Mouse (Mus musculus): ENCODE data around the gene Gpr39. TPM values are rescaled to one million over a fixed set of nuclear protein-coding genes. Genes with fewer than 3 reads are reported as not detected.

Gene Gpr39
- total and polyA plus RNA-seq, 2 experiments from 2014 or later: 0.38 TPM; not detected in 1

DNA sequence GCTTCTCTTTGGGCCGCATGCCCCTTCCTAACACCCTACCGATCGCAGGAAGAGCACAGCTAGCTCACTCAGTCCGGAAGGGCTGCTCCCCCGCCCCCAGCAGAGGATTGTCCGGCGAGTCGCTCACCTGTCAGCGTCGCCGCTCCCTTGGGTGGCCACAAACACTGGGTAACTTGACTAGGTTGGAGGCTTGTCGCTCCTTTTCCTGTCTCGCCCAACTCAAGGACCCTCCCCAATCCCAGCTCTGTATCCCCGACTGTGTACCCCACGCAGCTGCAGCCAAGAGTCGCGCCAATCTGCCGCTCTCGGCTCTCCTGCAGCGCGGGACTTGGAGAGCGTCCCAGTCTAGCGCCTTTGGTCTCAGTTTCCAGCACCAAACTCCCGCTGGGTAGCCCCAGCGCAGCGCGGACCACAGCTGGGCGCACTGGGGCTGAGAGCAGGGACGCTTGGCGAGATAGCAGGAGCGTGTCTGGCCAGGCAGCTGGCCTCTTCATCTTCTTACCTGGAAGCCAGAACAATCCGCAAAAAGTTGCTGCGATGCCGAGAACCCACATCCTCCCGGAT, 234.6 kb downstream of the Gpr39 start:
- Histone ChIP-seq H3K4me2 (ENCODE audit: low read depth) (peak overlapping the region; percentile 99), H3K9me3 (ENCODE audit: low read length) (no peaks in the 10 kb centered on the region), H3K36me3 (ENCODE audit: insufficient read depth) (no peaks in the 10 kb centered on the region), H3K9ac (peak overlapping the region; percentile 56), H3K27ac (ENCODE audit: low read depth, low read length) (peak overlapping the region; percentile 50; the same call in 1 of the 2 replicates), H3K4me1 (ENCODE audit: insufficient read depth) (peaks cover 17% of the 10 kb centered on the region), H3K4me3 (ENCODE audit: low read depth, low read length) (peak overlapping the region; percentile 53), H3K27me3 (ENCODE audit: insufficient read depth, low read length) (no peaks in the 10 kb centered on the region)
- ATAC-seq (peak; percentile 73), DNase-seq (peak; percentile 78)
- TF ChIP-seq CTCF (IDR thresholded peaks at IDR 0.05; ENCODE audit: low read depth): no peak
- WGBS: under 1% methylated on average over 35 of the region's 35 CpGs

- Histone ChIP-seq H3K27ac (ENCODE audit: low read depth, low read length) (peak overlapping the region; percentile 50; the same call in 1 of the 2 replicates), H3K4me2 (ENCODE audit: low read depth) (peak overlapping the region; percentile 99), H3K36me3 (ENCODE audit: insufficient read depth) (no peaks in the 10 kb centered on the region), H3K27me3 (ENCODE audit: insufficient read depth, low read length) (no peaks in the 10 kb centered on the region), H3K9ac (peak overlapping the region; percentile 56), H3K4me3 (ENCODE audit: low read depth, low read length) (peak overlapping the region; percentile 53), H3K4me1 (ENCODE audit: insufficient read depth) (peaks cover 17% of the 10 kb centered on the region), H3K9me3 (ENCODE audit: low read length) (no peaks in the 10 kb centered on the region)
- no peak for TF ChIP-seq CTCF (IDR thresholded peaks at IDR 0.05; ENCODE audit: low read depth)
- DNase-seq (peak; percentile 55), ATAC-seq (peak; percentile 73)
- 1% methylated on average over 43 of the region's 43 CpGs for WGBS
These were observed 235.2 kb downstream of the Gpr39 start for GRCm38 (mm10) chr1:125911901-125912445.

DNA sequence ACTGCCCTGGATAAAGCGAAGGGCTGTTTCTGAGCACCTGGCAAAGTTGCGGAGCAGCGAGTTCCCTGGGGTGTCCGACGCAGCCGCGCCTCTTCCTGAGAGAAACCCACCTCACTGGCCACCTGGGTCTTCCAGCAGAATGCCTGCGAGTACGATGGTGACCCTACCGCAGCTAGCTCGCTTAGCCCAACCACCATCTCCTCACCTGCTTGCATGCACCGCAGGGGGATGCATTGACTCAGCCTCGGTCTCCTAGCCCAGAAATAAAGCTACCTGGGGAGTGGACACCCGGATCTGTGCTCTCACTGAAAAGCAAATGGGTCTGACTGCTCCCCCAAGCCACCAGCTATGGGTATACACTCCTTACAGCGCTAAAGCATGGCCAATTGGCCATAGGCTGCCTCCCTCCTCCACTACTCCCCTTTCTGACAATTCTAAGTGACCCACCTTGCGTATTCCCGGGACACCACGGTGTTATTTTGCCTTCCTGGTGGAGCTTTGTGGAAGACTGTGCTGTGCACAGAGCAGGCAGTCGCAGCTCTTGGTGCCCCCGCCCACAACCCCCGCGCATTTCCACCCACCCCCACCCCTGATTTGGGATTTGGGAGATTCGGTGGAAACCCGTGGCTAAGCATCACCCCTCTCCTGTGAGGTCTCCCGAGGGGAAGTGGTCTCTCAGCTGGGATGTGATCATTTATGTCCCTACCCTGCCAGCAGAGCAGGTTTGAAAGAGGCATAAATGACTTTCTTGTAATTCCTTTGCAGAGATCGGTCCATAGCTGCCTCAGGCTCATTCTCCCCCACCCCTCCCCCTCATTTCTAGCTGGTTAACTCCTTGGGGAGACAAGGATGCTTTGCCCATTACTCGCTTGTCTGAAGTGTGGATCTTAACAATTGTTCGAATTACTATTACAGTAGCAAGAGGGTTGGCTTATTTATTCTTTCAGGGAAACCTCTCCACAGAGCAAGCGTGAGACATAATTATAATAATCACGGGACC, 236.1 kb downstream of the Gpr39 start, which contains the start of gene Lypd1:
Lypd1 (minus strand) TSS at position 501 of the 1,000 bp plus-strand sequence.
- Histone ChIP-seq H3K9ac (peak within 1 kb of the TSS; percentile 56), H3K4me2 (ENCODE audit: low read depth) (peak within 1 kb of the TSS; percentile 99), H3K4me3 (ENCODE audit: low read depth, low read length) (peak within 1 kb of the TSS; percentile 53), H3K27me3 (ENCODE audit: insufficient read depth, low read length) (no peaks in the 10 kb centered on the region), H3K4me1 (ENCODE audit: insufficient read depth) (peaks cover 17% of the 10 kb centered on the region), H3K9me3 (ENCODE audit: low read length) (no peaks in the 10 kb centered on the region), H3K27ac (ENCODE audit: low read depth, low read length) (peak within 1 kb of the TSS; percentile 50), H3K36me3 (ENCODE audit: insufficient read depth) (no peaks in the 10 kb centered on the region)
- ATAC-seq: peak; percentile 12; the same call in 1 of the 2 replicates
- DNase-seq: peak; percentile 20
- TF ChIP-seq CTCF (IDR thresholded peaks at IDR 0.05; ENCODE audit: low read depth): no peak
- 6% methylated on average over 30 of the region's 30 CpGs for WGBS

- no peak for TF ChIP-seq CTCF (IDR thresholded peaks at IDR 0.05; ENCODE audit: low read depth)
- H3K27me3 ChIP-seq (ENCODE audit: insufficient read depth, low read length): no peaks in the 10 kb centered on the region
- H3K36me3 ChIP-seq (ENCODE audit: insufficient read depth): no peaks in the 10 kb centered on the region
- H3K9ac ChIP-seq: no peak overlapping the region
- ATAC-seq (no peak), DNase-seq (no peak)
- no peak overlapping the region for H3K27ac ChIP-seq (ENCODE audit: low read depth, low read length)
- no peaks in the 10 kb centered on the region for H3K9me3 ChIP-seq (ENCODE audit: low read length)
- H3K4me2 ChIP-seq (ENCODE audit: low read depth): no peak overlapping the region
- no peaks in the 10 kb centered on the region for H3K4me1 ChIP-seq (ENCODE audit: insufficient read depth)
- H3K4me3 ChIP-seq (ENCODE audit: low read depth, low read length): no peak overlapping the region
- WGBS: 91% methylated on average over 3 of the region's 3 CpGs
These were observed 243.9 kb downstream of the Gpr39 start for GRCm38 (mm10) chr1:125920696-125921095.

DNA sequence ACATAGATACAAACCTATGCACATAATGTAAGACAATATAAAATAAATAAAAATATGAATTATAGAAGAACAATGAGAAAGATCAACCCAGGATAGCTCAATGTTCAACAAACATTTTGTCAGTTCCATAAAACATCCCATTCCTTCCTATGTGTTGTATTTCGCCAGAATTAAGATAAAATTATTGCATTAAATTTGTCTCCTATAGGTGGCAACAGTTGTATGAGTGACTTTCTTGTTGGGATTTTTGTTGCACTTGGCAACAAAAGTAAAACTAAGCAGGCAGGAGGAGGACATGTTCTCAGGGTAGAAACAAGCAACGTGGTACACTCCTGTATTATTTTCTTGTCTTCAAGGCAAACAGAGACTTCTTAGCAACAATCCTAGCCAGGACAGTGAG, 246.3 kb downstream of the Gpr39 start:
- no peak overlapping the region for H3K4me3 ChIP-seq (ENCODE audit: low read depth, low read length)
- no peak overlapping the region for H3K9ac ChIP-seq
- no peaks in the 10 kb centered on the region for H3K9me3 ChIP-seq (ENCODE audit: low read length)
- 63% methylated on average over 2 of the region's 2 CpGs for WGBS
- no peaks in the 10 kb centered on the region for H3K4me1 ChIP-seq (ENCODE audit: insufficient read depth)
- no peak overlapping the region for H3K27ac ChIP-seq (ENCODE audit: low read depth, low read length)
- no peak overlapping the region for H3K4me2 ChIP-seq (ENCODE audit: low read depth)
- H3K36me3 ChIP-seq (ENCODE audit: insufficient read depth): no peaks in the 10 kb centered on the region
- TF ChIP-seq CTCF (IDR thresholded peaks at IDR 0.05; ENCODE audit: low read depth): peak; percentile 50
- no peaks in the 10 kb centered on the region for H3K27me3 ChIP-seq (ENCODE audit: insufficient read depth, low read length)
- ATAC-seq: no peak
- no peak for DNase-seq

Other genes with a start within 250 kb of the Gpr39 start
- gene Actr3, start 241.3 kb upstream of the Gpr39 start, total RNA-seq (2014; rRNA removed): 301 and 316 TPM in 2 replicates
- gene Actr3, start 241.3 kb upstream of the Gpr39 start, polyA plus RNA-seq (2015; fragmentation: Nextera tagmentation; extraction: Ambion mirVana): 180 and 216 TPM in 2 replicates
- 21.3 and 28.1 TPM in 2 replicates for gene Slc35f5, start 116.4 kb upstream of the Gpr39 start, total RNA-seq (2014; rRNA removed)
- gene Slc35f5, start 116.4 kb upstream of the Gpr39 start, polyA plus RNA-seq (2015; fragmentation: Nextera tagmentation; extraction: Ambion mirVana): 31.4 and 34.9 TPM in 2 replicates
- 58.9 and 88.7 TPM in 2 replicates for gene Lypd1, start 236.1 kb downstream of the Gpr39 start, total RNA-seq (2014; rRNA removed)
- 51.1 and 76.1 TPM in 2 replicates for gene Lypd1, start 236.1 kb downstream of the Gpr39 start, polyA plus RNA-seq (2015; fragmentation: Nextera tagmentation; extraction: Ambion mirVana)